Mouse (Mus musculus): ENCODE measurements at regions not wholly inside any gene's neighbourhood (a gene's known extent, or its start where the extent isn't known, plus 50 kb on each side); places are given as distances from the start of the nearest gene placed in this dataset.

DNA sequence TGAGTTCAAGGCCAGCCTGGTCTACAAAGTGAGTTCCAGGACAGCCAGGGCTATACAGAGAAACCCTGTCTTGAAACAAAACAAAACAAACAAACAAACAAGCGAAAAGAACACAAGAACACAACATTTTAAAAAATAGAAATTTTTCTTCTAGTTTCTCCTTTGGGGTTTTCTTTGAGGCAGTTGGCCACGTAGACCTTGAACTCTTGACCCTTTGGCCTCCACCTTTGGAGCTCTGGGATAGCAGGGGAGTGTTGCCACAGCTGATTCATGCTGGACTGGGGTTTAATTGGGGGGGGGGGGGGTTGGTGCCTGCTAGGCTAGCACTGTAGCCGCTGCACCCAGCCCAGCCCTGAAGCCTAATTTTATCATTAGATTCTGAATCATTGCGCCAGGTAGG, 87.8 kb downstream of the Sox2 start:
- Histone ChIP-seq H3K27me3 (ENCODE audit: control insufficient read depth, insufficient read depth, low read length) (no peaks in the 10 kb centered on the region), H3K27ac (no peak overlapping the region), H3K4me2 (ENCODE audit: low read depth) (no peak overlapping the region), H3K4me3 (ENCODE audit: insufficient read depth in 1 of 2, low read depth in 2 of 2, low read length in 2 of 2) (no peak overlapping the region), H3K4me1 (replicated peaks; ENCODE audit: control insufficient read depth in 2 of 2, insufficient read depth in 2 of 2, low read length in 1 of 2) (no peaks in the 10 kb centered on the region), H3K9me3 (ENCODE audit: control insufficient read depth, low read length) (no peaks in the 10 kb centered on the region), H3K36me3 (replicated peaks; ENCODE audit: control insufficient read depth, insufficient read depth, low read depth) (no peaks in the 10 kb centered on the region), H3K9ac (replicated peaks) (no peak overlapping the region)
- DNase-seq (ENCODE audit: low read depth in 3 of 3, low spot score in 3 of 3): no peak
- no peak for ATAC-seq (ENCODE audit: insufficient read depth)
- TF ChIP-seq EP300 (IDR thresholded peaks at IDR 0.05; ENCODE audit: low read depth): no peak
- TF ChIP-seq CTCF (IDR thresholded peaks at IDR 0.05; ENCODE audit: low read depth): no peak
- 56% methylated on average over 4 of the region's 4 CpGs for WGBS (ENCODE audit: insufficient replicate concordance)

- Histone ChIP-seq H3K4me2 (ENCODE audit: low read depth) (no peak overlapping the region), H3K27me3 (ENCODE audit: control insufficient read depth, insufficient read depth, low read length) (no peaks in the 10 kb centered on the region), H3K9me3 (ENCODE audit: control insufficient read depth, low read length) (no peaks in the 10 kb centered on the region), H3K4me3 (ENCODE audit: insufficient read depth in 1 of 2, low read depth in 2 of 2, low read length in 2 of 2) (no peak overlapping the region), H3K4me1 (replicated peaks; ENCODE audit: control insufficient read depth in 2 of 2, insufficient read depth in 2 of 2, low read length in 1 of 2) (no peaks in the 10 kb centered on the region), H3K36me3 (replicated peaks; ENCODE audit: control insufficient read depth, insufficient read depth, low read depth) (no peaks in the 10 kb centered on the region), H3K27ac (no peak overlapping the region), H3K9ac (replicated peaks) (no peak overlapping the region)
- peak in 1 of 3 experiments; percentile 1 for DNase-seq (ENCODE audit: low read depth in 3 of 3, low spot score in 3 of 3)
- 52% methylated on average over 7 of the region's 7 CpGs for WGBS (ENCODE audit: insufficient replicate concordance)
- ATAC-seq (ENCODE audit: insufficient read depth): no peak
- no peak for TF ChIP-seq EP300 (IDR thresholded peaks at IDR 0.05; ENCODE audit: low read depth)
- TF ChIP-seq CTCF (IDR thresholded peaks at IDR 0.05; ENCODE audit: low read depth): no peak
These were observed 88.7 kb downstream of the Sox2 start for GRCm38 (mm10) chr3:34738938-34739337.

- no peak for TF ChIP-seq CTCF (IDR thresholded peaks at IDR 0.05; ENCODE audit: low read depth)
- no peak for TF ChIP-seq EP300 (IDR thresholded peaks at IDR 0.05; ENCODE audit: low read depth)
- DNase-seq (ENCODE audit: low read depth in 3 of 3, low spot score in 3 of 3): no peak
- Histone ChIP-seq H3K4me3 (ENCODE audit: insufficient read depth in 1 of 2, low read depth in 2 of 2, low read length in 2 of 2) (no peak overlapping the region), H3K9ac (replicated peaks) (no peak overlapping the region), H3K4me1 (replicated peaks; ENCODE audit: control insufficient read depth in 2 of 2, insufficient read depth in 2 of 2, low read length in 1 of 2) (no peaks in the 10 kb centered on the region), H3K4me2 (ENCODE audit: low read depth) (no peak overlapping the region), H3K36me3 (replicated peaks; ENCODE audit: control insufficient read depth, insufficient read depth, low read depth) (no peaks in the 10 kb centered on the region), H3K27ac (no peak overlapping the region), H3K27me3 (ENCODE audit: control insufficient read depth, insufficient read depth, low read length) (no peaks in the 10 kb centered on the region), H3K9me3 (ENCODE audit: control insufficient read depth, low read length) (no peaks in the 10 kb centered on the region)
- 70% methylated on average over 7 of the region's 7 CpGs for WGBS (ENCODE audit: insufficient replicate concordance)
- ATAC-seq (ENCODE audit: insufficient read depth): no peak
These were observed 89.5 kb downstream of the Sox2 start for GRCm38 (mm10) chr3:34739693-34740092.

DNA sequence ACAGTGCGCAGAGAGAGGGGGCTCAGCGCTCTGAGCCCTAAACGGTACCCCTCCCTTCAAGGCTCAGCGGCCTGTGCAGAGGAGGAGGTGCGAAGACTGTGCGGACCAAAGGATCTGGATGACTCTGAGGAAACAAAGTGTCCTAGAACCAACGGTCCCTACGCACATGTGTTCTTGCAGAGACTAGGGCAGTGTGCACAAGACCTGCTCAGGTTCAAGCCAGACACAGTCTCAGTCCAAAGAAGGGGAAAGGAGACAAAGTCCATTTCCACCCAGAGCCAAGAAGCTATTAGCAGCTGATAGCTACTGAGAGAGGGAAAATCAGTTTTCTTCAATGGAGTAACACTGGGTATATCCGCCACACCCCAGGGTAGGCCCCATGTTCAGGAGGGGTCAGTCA, 89.9 kb downstream of the Sox2 start:
- Histone ChIP-seq H3K4me1 (replicated peaks; ENCODE audit: control insufficient read depth in 2 of 2, insufficient read depth in 2 of 2, low read length in 1 of 2) (no peaks in the 10 kb centered on the region), H3K4me2 (ENCODE audit: low read depth) (no peak overlapping the region), H3K9me3 (ENCODE audit: control insufficient read depth, low read length) (no peaks in the 10 kb centered on the region), H3K4me3 (ENCODE audit: insufficient read depth in 1 of 2, low read depth in 2 of 2, low read length in 2 of 2) (no peak overlapping the region), H3K27ac (no peak overlapping the region), H3K27me3 (ENCODE audit: control insufficient read depth, insufficient read depth, low read length) (no peaks in the 10 kb centered on the region), H3K9ac (replicated peaks) (no peak overlapping the region), H3K36me3 (replicated peaks; ENCODE audit: control insufficient read depth, insufficient read depth, low read depth) (no peaks in the 10 kb centered on the region)
- TF ChIP-seq EP300 (IDR thresholded peaks at IDR 0.05; ENCODE audit: low read depth): no peak
- TF ChIP-seq CTCF (IDR thresholded peaks at IDR 0.05; ENCODE audit: low read depth): no peak
- DNase-seq (ENCODE audit: low read depth in 3 of 3, low spot score in 3 of 3): no peak
- WGBS (ENCODE audit: insufficient replicate concordance): 71% methylated on average over 9 of the region's 9 CpGs
- no peak for ATAC-seq (ENCODE audit: insufficient read depth)

DNA sequence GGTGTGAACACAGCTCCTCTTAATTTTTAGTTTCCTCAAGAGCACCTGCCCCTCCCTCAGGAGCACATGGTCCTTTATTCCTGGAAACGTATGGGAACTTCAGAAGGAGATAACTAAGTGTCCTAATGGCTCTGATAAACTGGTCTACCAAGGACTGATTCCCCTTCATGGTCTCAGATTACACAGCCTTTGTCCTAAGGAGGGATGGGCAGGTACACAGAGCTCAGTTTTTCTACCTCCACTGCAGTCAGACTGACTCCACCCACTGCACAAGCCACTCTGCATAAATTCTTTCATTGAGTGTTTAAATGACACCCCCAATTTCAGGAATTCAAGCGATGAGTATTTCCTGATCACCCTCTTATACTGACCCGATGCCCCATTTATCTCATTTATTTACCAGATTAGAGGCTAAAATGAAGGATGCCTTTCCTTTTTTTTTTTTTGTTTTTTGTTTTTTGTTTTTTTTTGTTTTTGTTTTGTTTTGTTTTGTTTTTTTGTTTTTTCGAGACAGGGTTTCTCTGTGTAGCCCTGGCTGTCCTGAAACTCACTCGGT, 95.1 kb downstream of the Sox2 start:
- Histone ChIP-seq H3K4me1 (replicated peaks; ENCODE audit: control insufficient read depth in 2 of 2, insufficient read depth in 2 of 2, low read length in 1 of 2) (no peaks in the 10 kb centered on the region; a peak in 1 of 4 replicates), H3K27ac (no peak overlapping the region), H3K4me2 (ENCODE audit: low read depth) (no peak overlapping the region), H3K9me3 (ENCODE audit: control insufficient read depth, low read length) (no peaks in the 10 kb centered on the region), H3K36me3 (replicated peaks; ENCODE audit: control insufficient read depth, insufficient read depth, low read depth) (no peaks in the 10 kb centered on the region), H3K9ac (replicated peaks) (no peak overlapping the region), H3K4me3 (ENCODE audit: insufficient read depth in 1 of 2, low read depth in 2 of 2, low read length in 2 of 2) (no peak overlapping the region), H3K27me3 (ENCODE audit: control insufficient read depth, insufficient read depth, low read length) (no peaks in the 10 kb centered on the region)
- ATAC-seq (ENCODE audit: insufficient read depth): no peak
- TF ChIP-seq EP300 (IDR thresholded peaks at IDR 0.05; ENCODE audit: low read depth) (no peak), CTCF (IDR thresholded peaks at IDR 0.05; ENCODE audit: low read depth) (no peak)
- DNase-seq (ENCODE audit: low read depth in 3 of 3, low spot score in 3 of 3): no peak
- 46% methylated on average over 5 of the region's 5 CpGs for WGBS (ENCODE audit: insufficient replicate concordance)

All from liver, embryonic 14.5 days (tissue).